Mouse (Mus musculus) lung, postnatal 0 days (tissue): ENCODE measurements around the gene Bspry. TPM values are rescaled to one million over a fixed set of nuclear protein-coding genes. Genes with fewer than 3 reads are reported as not detected.

Experiments
- ATAC-seq: fragments of 200-750 bp; cut with Nextera tagmentation; 2 replicates; pipeline ENCODE4 v1.8.0; 2017; ENCODE audit warnings: moderate library complexity
- DNase-seq: peaks from one replicate; pipeline ENCODE4 v3.0.0-alpha.2; 2016; ENCODE audit warnings: low spot score
- H3K27ac ChIP-seq: fragments of 300-500 bp; sonication (generic); 2 replicates; pipeline ENCODE4 v1.5.1; 2014; ENCODE audit warnings: antibody characterized with exemption, mild to moderate bottlenecking, low read length, mixed read lengths
- H3K27me3 ChIP-seq: fragments of 300-500 bp; sonication (generic); replicated peaks from 2 replicates; pipeline ENCODE4 v1.6.1; 2014; ENCODE audit warnings: low read length, mixed read lengths; ENCODE audit not compliant: insufficient read depth
- H3K36me3 ChIP-seq: fragments of 300-500 bp; sonication (generic); 2 replicates; pipeline ENCODE4 v1.6.1; 2014; ENCODE audit warnings: low read length, mixed read lengths; ENCODE audit not compliant: insufficient read depth
- H3K4me1 ChIP-seq: fragments of 300-500 bp; sonication (generic); 2 replicates; pipeline ENCODE4 v1.6.1; 2014; ENCODE audit warnings: antibody characterized with exemption, low read depth, low read length, mixed read lengths; ENCODE audit not compliant: insufficient read depth
- H3K4me2 ChIP-seq: fragments of 300-500 bp; sonication (generic); replicated peaks from 2 replicates; pipeline ENCODE4 v1.6.1; 2014; ENCODE audit warnings: low read depth, mild to moderate bottlenecking, low read length, moderate library complexity, mixed read lengths
- H3K4me3 ChIP-seq: fragments of 300-500 bp; sonication (generic); 2 replicates; pipeline ENCODE4 v1.5.1; 2014; ENCODE audit warnings: low read depth, low read length
- H3K9ac ChIP-seq: fragments of 300-500 bp; sonication (generic); replicated peaks from 2 replicates; pipeline ENCODE4 v1.6.1; 2014; ENCODE audit warnings: low read depth, mild to moderate bottlenecking
- H3K9me3 ChIP-seq: fragments of 300-500 bp; sonication (generic); 2 replicates; pipeline ENCODE4 v1.6.1; 2016; ENCODE audit warnings: low read length, mixed read lengths
- CTCF ChIP-seq: IDR thresholded peaks from 2 replicates; pipeline ENCODE4 v1.5.1; 2016; ENCODE audit warnings: antibody characterized with exemption, mild to moderate bottlenecking
- EP300 ChIP-seq: IDR thresholded peaks from 2 replicates; pipeline ENCODE4 v1.6.1; 2016; ENCODE audit warnings: antibody characterized with exemption, mild to moderate bottlenecking, control low read depth
- WGBS: fragments of 180-500 bp; shearing (Covaris S2); extraction: QIAGEN DNeasy Blood & Tissue Kit; methylation state at CpG from one replicate; pipeline ENCODE4 v1.1.7; 2014; 5-methylcytosine and 5-hydroxymethylcytosine counted together
- polyA plus RNA-seq: library from polyadenylated mRNA; unstranded; fragments of >200 nt; fragmentation: Nextera tagmentation; extraction: Ambion mirVana; gene quantifications from 2 replicates; pipeline ENCODE4 v1.2.1, GENCODE M21; 2015

Bspry gene
- polyA plus RNA-seq, 1 experiment from 2014 or later: 33.0 TPM

DNA sequence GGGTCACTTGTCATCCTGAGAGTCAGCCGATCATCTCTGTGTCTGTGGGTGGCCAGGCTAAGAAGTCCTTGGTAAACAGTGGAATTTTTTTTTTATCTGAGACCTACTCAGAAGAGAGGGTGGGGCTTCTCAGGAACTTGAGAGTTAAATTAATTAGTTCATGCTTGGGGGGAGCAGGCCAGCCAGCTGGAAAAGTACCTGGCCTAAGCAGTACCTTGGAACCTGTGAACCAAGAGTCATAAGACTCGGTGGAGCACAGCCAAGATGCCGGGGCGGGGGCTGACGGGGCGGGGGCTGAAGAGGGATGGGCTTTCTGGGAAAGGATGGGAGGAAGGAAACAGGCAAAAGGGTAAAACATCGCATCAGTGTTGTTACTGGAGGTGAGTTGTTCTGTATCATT, 42.0 kb upstream of the Bspry start:
- Histone ChIP-seq H3K27ac (no peak overlapping the region), H3K9ac (no peak overlapping the region), H3K36me3 (no peaks in the 10 kb centered on the region), H3K4me3 (no peak overlapping the region), H3K27me3 (no peaks in the 10 kb centered on the region), H3K9me3 (no peaks in the 10 kb centered on the region), H3K4me2 (no peak overlapping the region), H3K4me1 (no peaks in the 10 kb centered on the region)
- WGBS: 60% methylated on average over 7 of the region's 7 CpGs
- DNase-seq (no peak), ATAC-seq (no peak)
- no peak for TF ChIP-seq CTCF
- TF ChIP-seq EP300: no peak

GRCm38 (mm10) chr4:62439793-62440192, 40.1 kb upstream of the Bspry start:
- Histone ChIP-seq H3K27ac (no peak overlapping the region), H3K4me1 (no peaks in the 10 kb centered on the region), H3K9me3 (no peaks in the 10 kb centered on the region), H3K4me3 (no peak overlapping the region), H3K9ac (no peak overlapping the region), H3K4me2 (no peak overlapping the region), H3K27me3 (no peaks in the 10 kb centered on the region), H3K36me3 (no peaks in the 10 kb centered on the region)
- DNase-seq (no peak), ATAC-seq (no peak)
- 59% methylated on average over 4 of the region's 4 CpGs for WGBS
- TF ChIP-seq EP300 (no peak), CTCF (no peak)

DNA sequence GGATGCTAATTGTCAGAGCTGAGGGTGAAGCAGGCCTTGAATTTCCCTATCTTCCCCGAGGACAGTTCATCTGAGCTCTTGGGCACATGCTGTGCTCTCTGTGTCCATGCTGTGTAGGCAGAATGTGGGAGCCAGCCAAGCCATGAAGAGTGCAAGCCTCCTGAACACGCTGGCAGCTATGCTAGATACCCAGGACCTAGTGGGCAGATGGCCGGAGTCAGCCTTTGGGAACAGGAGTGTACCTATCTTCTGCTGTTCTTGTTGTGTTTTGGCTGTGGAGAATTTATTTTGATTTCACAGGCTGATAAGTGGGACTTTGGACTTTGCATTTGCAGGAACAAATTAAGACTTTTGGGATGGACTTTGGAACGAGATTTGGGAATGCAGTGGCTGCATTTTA, 39.3 kb upstream of the Bspry start:
- no peak overlapping the region for H3K27ac ChIP-seq
- no peak overlapping the region for H3K4me3 ChIP-seq
- no peak overlapping the region for H3K9ac ChIP-seq
- H3K4me2 ChIP-seq: no peak overlapping the region
- H3K36me3 ChIP-seq: no peaks in the 10 kb centered on the region
- DNase-seq: no peak
- no peak for ATAC-seq
- H3K4me1 ChIP-seq: no peaks in the 10 kb centered on the region
- 74% methylated on average over 4 of the region's 4 CpGs for WGBS
- no peak for TF ChIP-seq CTCF
- TF ChIP-seq EP300: no peak
- no peaks in the 10 kb centered on the region for H3K9me3 ChIP-seq
- no peaks in the 10 kb centered on the region for H3K27me3 ChIP-seq

DNA sequence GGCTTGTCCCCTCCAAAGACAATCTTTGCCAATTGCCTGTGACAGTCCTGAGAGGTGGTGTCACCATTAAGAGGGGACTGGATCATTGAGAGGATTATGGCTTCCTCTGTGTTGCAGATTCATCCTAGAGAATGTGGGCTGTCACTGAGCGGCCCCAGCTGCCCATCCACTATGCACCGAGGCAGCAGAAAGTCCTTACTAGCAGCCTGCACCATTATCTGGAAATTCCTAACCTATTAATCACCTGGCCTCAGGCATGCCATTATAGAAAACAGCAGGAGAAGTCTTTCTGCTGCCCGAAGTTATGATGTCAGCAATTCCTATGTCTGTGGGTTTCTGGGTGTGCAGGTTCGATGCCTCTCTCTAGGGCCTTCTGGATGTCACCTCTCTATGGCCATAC, 38.9 kb upstream of the Bspry start:
- Histone ChIP-seq H3K4me3 (no peak overlapping the region), H3K9ac (no peak overlapping the region), H3K4me2 (no peak overlapping the region), H3K27me3 (no peaks in the 10 kb centered on the region), H3K4me1 (no peaks in the 10 kb centered on the region), H3K36me3 (no peaks in the 10 kb centered on the region), H3K27ac (no peak overlapping the region), H3K9me3 (no peaks in the 10 kb centered on the region)
- no peak for DNase-seq
- no peak for ATAC-seq
- 59% methylated on average over 4 of the region's 4 CpGs for WGBS
- no peak for TF ChIP-seq CTCF

- no peak overlapping the region for H3K4me2 ChIP-seq
- no peak overlapping the region for H3K27ac ChIP-seq
- peak; percentile 79 for TF ChIP-seq CTCF
- no peak for TF ChIP-seq EP300
- no peaks in the 10 kb centered on the region; the same call in none of the 2 replicates for H3K4me1 ChIP-seq
- no peaks in the 10 kb centered on the region for H3K27me3 ChIP-seq
- peak; percentile 65 for DNase-seq
- H3K4me3 ChIP-seq: no peak overlapping the region
- peak; percentile 69 for ATAC-seq
- no peaks in the 10 kb centered on the region for H3K36me3 ChIP-seq
- no peaks in the 10 kb centered on the region for H3K9me3 ChIP-seq
- 46% methylated on average over 5 of the region's 5 CpGs for WGBS
- H3K9ac ChIP-seq: no peak overlapping the region
Measured at GRCm38 (mm10) chr4:62454995-62455394, 24.9 kb upstream of the Bspry start.

DNA sequence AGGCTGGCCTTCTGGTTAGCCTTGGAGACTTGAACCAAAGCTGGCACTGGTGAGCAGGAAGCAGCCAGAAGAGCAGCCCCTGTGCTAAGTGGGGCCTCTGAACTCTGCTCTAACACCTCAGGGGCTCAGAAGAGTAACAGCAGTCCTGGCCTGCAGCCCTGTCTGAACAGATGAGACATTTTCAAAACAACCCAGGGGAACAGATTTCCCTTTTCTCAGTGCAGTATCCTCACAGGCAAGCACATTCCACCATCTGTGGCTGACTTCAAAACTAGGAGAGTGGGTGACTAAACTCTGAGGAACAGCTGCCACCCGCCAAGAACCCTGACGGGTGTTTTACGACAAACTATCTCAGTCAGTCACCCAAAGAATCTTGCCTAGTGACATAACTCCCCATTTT, 20.8 kb upstream of the Bspry start:
- H3K36me3 ChIP-seq: no peaks in the 10 kb centered on the region
- H3K4me2 ChIP-seq: no peak overlapping the region
- no peak overlapping the region for H3K4me3 ChIP-seq
- ATAC-seq (peak; percentile 83), DNase-seq (peak; percentile 85)
- no peak overlapping the region for H3K27ac ChIP-seq
- no peaks in the 10 kb centered on the region; the same call in none of the 2 replicates for H3K4me1 ChIP-seq
- no peaks in the 10 kb centered on the region for H3K9me3 ChIP-seq
- WGBS: 54% methylated on average over 3 of the region's 3 CpGs
- TF ChIP-seq CTCF (no peak), EP300 (no peak)
- no peak overlapping the region for H3K9ac ChIP-seq
- no peaks in the 10 kb centered on the region for H3K27me3 ChIP-seq

DNA sequence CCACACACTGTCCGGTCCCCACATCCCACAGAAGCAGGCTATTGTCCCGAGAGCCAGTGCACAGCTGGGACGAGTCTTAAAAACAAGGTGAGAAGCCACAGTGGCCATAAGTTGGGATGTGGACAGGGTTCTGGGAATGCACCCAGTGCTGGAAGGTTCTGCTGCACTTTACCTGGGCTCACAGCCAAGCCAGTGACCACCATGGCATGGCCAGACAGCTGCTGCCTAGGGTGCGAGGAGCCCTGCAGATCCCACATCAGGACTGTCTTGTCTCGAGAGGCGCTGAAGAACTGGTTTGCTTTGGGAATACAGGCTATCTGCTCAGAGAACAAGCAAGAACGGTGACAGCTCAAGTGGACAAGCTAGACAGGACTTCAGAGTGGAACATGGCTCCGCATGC, 19.5 kb upstream of the Bspry start:
- Histone ChIP-seq H3K9me3 (no peaks in the 10 kb centered on the region), H3K4me3 (no peak overlapping the region), H3K36me3 (no peaks in the 10 kb centered on the region), H3K27me3 (no peaks in the 10 kb centered on the region), H3K9ac (no peak overlapping the region), H3K27ac (no peak overlapping the region), H3K4me2 (no peak overlapping the region), H3K4me1 (no peaks in the 10 kb centered on the region; the same call in none of the 2 replicates)
- DNase-seq (no peak), ATAC-seq (no peak)
- TF ChIP-seq CTCF: no peak
- TF ChIP-seq EP300: no peak
- WGBS: 90% methylated on average over 8 of the region's 8 CpGs
